Mouse (Mus musculus) embryonic facial prominence, embryonic 11.5 days (tissue): ENCODE measurements around the gene 1700069L16Rik. TPM values are rescaled to one million over a fixed set of nuclear protein-coding genes. Genes with fewer than 3 reads are reported as not detected.

Experiments
- ATAC-seq: fragments of 200-750 bp; cut with Nextera tagmentation; replicated peaks from 2 replicates; pipeline ENCODE4 v1.8.0; 2017; ENCODE audit warnings: low read depth; ENCODE audit not compliant: insufficient number of reproducible peaks, low FRiP score, low TSS enrichment
- DNase-seq: peaks from one replicate; pipeline ENCODE4 v3.0.0-alpha.2; 2015; ENCODE audit warnings: low spot score
- H3K27ac ChIP-seq: fragments of 300-500 bp; sonication (generic); replicated peaks from 2 replicates; pipeline ENCODE4 v1.5.1; 2014; ENCODE audit warnings: mild to moderate bottlenecking, low read depth, low read length, control low read depth
- H3K27me3 ChIP-seq: fragments of 300-500 bp; sonication (generic); 2 replicates; pipeline ENCODE4 v1.6.1; 2014; ENCODE audit warnings: mild to moderate bottlenecking, low read length, moderate library complexity, mixed read lengths; ENCODE audit not compliant: control insufficient read depth, insufficient read depth
- H3K36me3 ChIP-seq: fragments of 300-500 bp; sonication (generic); replicated peaks from 2 replicates; pipeline ENCODE4 v1.6.1; 2014; ENCODE audit warnings: low read depth, mild to moderate bottlenecking, low read length, moderate library complexity, mixed read lengths; ENCODE audit not compliant: control insufficient read depth, insufficient read depth
- H3K4me1 ChIP-seq: fragments of 300-500 bp; sonication (generic); 2 replicates; pipeline ENCODE4 v1.6.1; 2014; ENCODE audit warnings: low read length, mixed read lengths; ENCODE audit not compliant: control insufficient read depth, insufficient read depth
- H3K4me2 ChIP-seq: fragments of 300-500 bp; sonication (generic); 2 replicates; pipeline ENCODE4 v1.6.1; 2014; ENCODE audit warnings: low read depth, mild to moderate bottlenecking, control low read depth, low read length, moderate library complexity
- H3K4me3 ChIP-seq: fragments of 300-500 bp; sonication (generic); 2 replicates; pipeline ENCODE4 v1.5.1; 2014; ENCODE audit warnings: low read depth, low read length, control low read depth
- H3K9ac ChIP-seq: fragments of 300-500 bp; sonication (generic); replicated peaks from 2 replicates; pipeline ENCODE4 v1.6.1; 2014; ENCODE audit warnings: mild to moderate bottlenecking, control low read depth, low read length
- H3K9me3 ChIP-seq: fragments of 300-500 bp; sonication (generic); replicated peaks from 2 replicates; pipeline ENCODE4 v1.6.1; 2016; ENCODE audit warnings: mild to moderate bottlenecking, low read length, inconsistent platforms, mixed read lengths; ENCODE audit not compliant: control insufficient read depth
- WGBS: fragments of 180-500 bp; shearing (Covaris S2); extraction: QIAGEN DNeasy Blood & Tissue Kit; methylation state at CpG from one replicate; pipeline ENCODE4 v1.1.7; 2014; 5-methylcytosine and 5-hydroxymethylcytosine counted together
- polyA plus RNA-seq: library from polyadenylated mRNA; unstranded; fragments of >200 nt; fragmentation: Nextera tagmentation; extraction: Ambion mirVana; gene quantifications from 2 replicates; pipeline ENCODE4 v1.2.1, GENCODE M21; 2014

Gene 1700069L16Rik
- polyA plus RNA-seq, 1 experiment from 2014 or later: not detected

- Histone ChIP-seq H3K9me3 (no peaks in the 10 kb centered on the region), H3K4me1 (no peaks in the 10 kb centered on the region), H3K27ac (no peak overlapping the region), H3K27me3 (no peaks in the 10 kb centered on the region), H3K36me3 (no peaks in the 10 kb centered on the region), H3K4me3 (no peak overlapping the region), H3K4me2 (no peak overlapping the region), H3K9ac (no peak overlapping the region)
- no peak for ATAC-seq
- no peak for DNase-seq
- 92% methylated on average over 6 of the region's 6 CpGs for WGBS
Observed at GRCm38 (mm10) chr5:113664127-113664526, 60.4 kb downstream of the 1700069L16Rik start.

GRCm38 (mm10) chr5:113660872-113661271, 63.7 kb downstream of the 1700069L16Rik start:
- Histone ChIP-seq H3K4me2 (no peak overlapping the region), H3K36me3 (no peaks in the 10 kb centered on the region), H3K27ac (no peak overlapping the region), H3K4me3 (no peak overlapping the region), H3K9me3 (no peaks in the 10 kb centered on the region), H3K27me3 (no peaks in the 10 kb centered on the region), H3K4me1 (no peaks in the 10 kb centered on the region), H3K9ac (no peak overlapping the region)
- WGBS: 81% methylated on average over 10 of the region's 10 CpGs
- no peak for ATAC-seq
- no peak for DNase-seq

GRCm38 (mm10) chr5:113654821-113655220, 69.8 kb downstream of the 1700069L16Rik start:
- no peak overlapping the region for H3K9ac ChIP-seq
- H3K27ac ChIP-seq: no peak overlapping the region
- H3K9me3 ChIP-seq: no peaks in the 10 kb centered on the region
- H3K4me2 ChIP-seq: no peak overlapping the region
- 84% methylated on average over 12 of the region's 12 CpGs for WGBS
- H3K36me3 ChIP-seq: no peaks in the 10 kb centered on the region
- ATAC-seq (no peak), DNase-seq (no peak)
- no peak overlapping the region for H3K4me3 ChIP-seq
- H3K27me3 ChIP-seq: 0 out of 2 replicates have a peak, but pooled peaks cover 5% of the 10 kb centered on the region
- H3K4me1 ChIP-seq: peaks cover 3% of the 10 kb centered on the region; the same call in 1 of the 2 replicates

DNA sequence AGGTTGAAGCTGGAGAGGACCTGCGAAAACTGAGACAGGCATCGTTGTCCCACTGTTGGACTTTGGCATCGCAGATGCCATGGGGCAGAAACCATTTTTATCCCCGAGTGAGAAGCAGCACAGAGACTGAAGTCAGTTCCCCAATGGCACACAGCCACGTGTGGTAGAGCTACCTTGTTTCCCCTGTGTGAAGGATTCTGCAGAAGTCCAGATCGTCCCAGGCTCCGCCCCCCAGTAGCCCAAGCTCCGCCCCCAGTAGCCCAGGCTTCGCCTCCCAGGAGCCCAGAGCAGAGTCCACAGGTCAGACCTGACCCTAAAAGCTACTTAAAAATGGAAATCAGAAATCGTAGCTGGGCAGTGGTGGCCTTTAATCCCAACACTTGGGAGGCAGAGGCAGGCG, 70.4 kb downstream of the 1700069L16Rik start:
- Histone ChIP-seq H3K27me3 (0 out of 2 replicates have a peak, but pooled peaks cover 5% of the 10 kb centered on the region), H3K9me3 (no peaks in the 10 kb centered on the region), H3K4me1 (peaks cover 3% of the 10 kb centered on the region; the same call in 1 of the 2 replicates), H3K9ac (no peak overlapping the region), H3K4me3 (no peak overlapping the region), H3K36me3 (no peaks in the 10 kb centered on the region), H3K27ac (no peak overlapping the region), H3K4me2 (no peak overlapping the region)
- WGBS: 80% methylated on average over 11 of the region's 11 CpGs
- ATAC-seq (no peak), DNase-seq (no peak)

- H3K27ac ChIP-seq: no peak overlapping the region
- DNase-seq (no peak), ATAC-seq (no peak)
- H3K4me1 ChIP-seq: peaks cover 3% of the 10 kb centered on the region; the same call in 1 of the 2 replicates
- H3K9ac ChIP-seq: no peak overlapping the region
- WGBS: 28% methylated on average over 5 of the region's 5 CpGs
- H3K4me3 ChIP-seq: no peak overlapping the region
- no peaks in the 10 kb centered on the region for H3K36me3 ChIP-seq
- H3K9me3 ChIP-seq: no peaks in the 10 kb centered on the region
- no peak overlapping the region for H3K4me2 ChIP-seq
- 0 out of 2 replicates have a peak, but pooled peaks cover 5% of the 10 kb centered on the region for H3K27me3 ChIP-seq
Observed at GRCm38 (mm10) chr5:113652215-113652614, 72.4 kb downstream of the 1700069L16Rik start.

DNA sequence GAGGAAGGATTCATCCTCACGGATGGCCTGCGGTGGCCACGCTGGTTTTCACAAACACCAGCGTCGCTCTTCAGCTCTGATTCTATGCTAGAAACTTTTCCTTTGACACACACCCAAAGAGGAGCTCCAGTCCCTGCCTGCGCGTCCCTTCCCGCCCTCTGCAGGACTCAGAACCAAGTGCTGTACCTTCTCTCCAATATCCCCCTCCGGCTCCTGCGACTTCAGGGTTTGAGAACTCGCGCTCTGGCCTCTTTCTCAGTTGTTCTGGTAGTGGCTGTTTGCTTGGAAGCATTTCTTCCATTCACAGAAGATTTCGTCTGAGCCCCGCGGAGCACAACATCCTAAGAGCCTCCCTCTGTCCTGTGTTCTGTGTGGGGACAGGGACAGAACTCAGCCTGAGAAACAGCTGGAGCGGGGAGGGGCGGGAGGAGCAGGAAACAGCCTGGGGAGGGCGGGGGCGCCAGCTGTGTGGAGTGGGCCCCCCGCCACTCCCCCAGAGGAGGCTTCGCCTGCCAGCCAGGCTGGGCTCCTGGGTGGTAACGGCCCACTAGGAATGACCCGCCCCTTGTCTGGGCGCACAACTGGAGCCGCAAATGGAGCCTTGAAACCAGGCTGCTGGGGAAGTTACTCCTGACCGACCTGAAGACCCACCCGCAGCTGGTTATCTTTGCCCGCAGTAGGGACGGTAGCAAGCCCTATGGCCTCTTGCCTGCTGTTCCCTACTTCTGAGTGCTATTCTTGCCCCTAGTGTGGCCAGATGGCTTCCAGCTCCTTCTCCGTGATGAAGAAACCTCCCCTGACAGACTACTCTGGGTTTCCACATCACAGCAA, 74.3 kb downstream of the 1700069L16Rik start, which contains the start of gene Cmklr1:
Gene Cmklr1 (minus strand): TSS at position 392 of the 831 bp plus-strand sequence.
- peaks cover 3% of the 10 kb centered on the region; the same call in 1 of the 2 replicates for H3K4me1 ChIP-seq
- H3K4me2 ChIP-seq: peak within 1 kb of the TSS; percentile 50
- peak within 1 kb of the TSS; percentile 47 for H3K9ac ChIP-seq
- no peaks in the 10 kb centered on the region for H3K36me3 ChIP-seq
- no peak within 1 kb of the TSS for H3K27ac ChIP-seq
- H3K4me3 ChIP-seq: peak within 1 kb of the TSS; percentile 19; the same call in 1 of the 2 replicates
- H3K27me3 ChIP-seq: 0 out of 2 replicates have a peak, but pooled peaks cover 5% of the 10 kb centered on the region
- H3K9me3 ChIP-seq: no peaks in the 10 kb centered on the region
- DNase-seq: peak; percentile 30
- no peak for ATAC-seq
- 9% methylated on average over 30 of the region's 30 CpGs for WGBS

GRCm38 (mm10) chr5:113648647-113649211, 75.8 kb downstream of the 1700069L16Rik start:
- Histone ChIP-seq H3K9me3 (no peaks in the 10 kb centered on the region), H3K4me3 (no peak overlapping the region), H3K4me1 (peaks cover 3% of the 10 kb centered on the region; the same call in 1 of the 2 replicates), H3K4me2 (no peak overlapping the region), H3K27ac (no peak overlapping the region), H3K27me3 (0 out of 2 replicates have a peak, but pooled peaks cover 5% of the 10 kb centered on the region), H3K36me3 (no peaks in the 10 kb centered on the region), H3K9ac (no peak overlapping the region)
- no peak for DNase-seq
- 80% methylated on average over 5 of the region's 5 CpGs for WGBS
- no peak for ATAC-seq

DNA sequence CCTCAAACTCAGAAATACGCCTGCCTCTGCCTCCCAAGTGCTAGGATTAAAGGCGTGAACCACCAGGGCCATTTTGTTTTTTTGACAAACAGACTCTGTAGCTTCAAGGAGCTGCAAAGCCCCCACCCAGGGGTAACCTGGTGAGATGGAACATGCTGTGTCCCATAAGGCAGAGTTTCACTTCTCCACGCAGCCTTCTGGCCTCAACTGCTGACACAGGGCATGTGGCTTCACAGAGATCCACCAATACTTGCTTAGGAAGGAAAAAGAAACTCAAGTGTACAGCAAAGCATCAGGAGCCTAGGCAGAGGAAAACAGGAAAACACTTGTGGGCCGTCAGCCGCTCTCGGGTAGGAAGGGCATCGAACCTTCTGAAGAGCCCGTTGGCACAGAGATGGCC, 77.4 kb downstream of the 1700069L16Rik start:
- no peak for DNase-seq
- WGBS: 92% methylated on average over 8 of the region's 8 CpGs
- H3K27ac ChIP-seq: no peak overlapping the region
- no peak overlapping the region for H3K4me3 ChIP-seq
- no peak overlapping the region for H3K9ac ChIP-seq
- H3K9me3 ChIP-seq: no peaks in the 10 kb centered on the region
- no peak for ATAC-seq
- H3K36me3 ChIP-seq: no peaks in the 10 kb centered on the region
- peaks cover 3% of the 10 kb centered on the region; the same call in 1 of the 2 replicates for H3K4me1 ChIP-seq
- H3K4me2 ChIP-seq: no peak overlapping the region
- H3K27me3 ChIP-seq: 0 out of 2 replicates have a peak, but pooled peaks cover 5% of the 10 kb centered on the region
